Mouse (Mus musculus) bone marrow macrophage, adult 2 months (primary cell): ENCODE measurements around the gene Zfp619.
"Not testable (repeated sequence)": the region's sequence is repeated elsewhere in the genome, so short reads cannot be mapped to it uniquely, and the experiment has no call there.

Experiments used
- CTCF ChIP-seq: IDR thresholded peaks from 2 replicates; pipeline ENCODE4 v1.5.1; 2012; ENCODE audit warnings: low read depth, mild to moderate bottlenecking, low read length, moderate library complexity
- POLR2A ChIP-seq: IDR thresholded peaks from 2 replicates; pipeline ENCODE4 v1.6.1; 2012; ENCODE audit warnings: mild to moderate bottlenecking, low read depth, low read length, borderline replicate concordance

- TF ChIP-seq POLR2A, CTCF: not testable (repeated sequence)
Measured at GRCm38 (mm10) chr7:39588471-39589041, 71.0 kb downstream of the Zfp619 start.
